Comparison of ENCODE assay signal across 8 mouse cellular contexts in genomic region chr3:53166001-53166400, GRCm38 (mm10).
DNase-seq lines count a peak whose midpoint lies in the region; ATAC-seq lines count a peak whose summit lies in the region.

No protein-coding gene starts in this region.

- no peak overlapping the region for H3K9ac ChIP-seq in embryonic facial prominence, embryonic 11.5 days (replicated peaks; ENCODE audit: low read length)
- H3K9ac ChIP-seq in hindbrain, embryonic 12.5 days: no peak overlapping the region
- H3K9ac ChIP-seq in lung, embryonic 15.5 days: no peak overlapping the region

- WGBS in embryonic facial prominence, embryonic 11.5 days: 22% methylated on average over 8 of the region's 8 CpGs
- WGBS in hindbrain, embryonic 12.5 days: 46% methylated on average over 8 of the region's 8 CpGs
- WGBS in lung, embryonic 15.5 days: 27% methylated on average over 8 of the region's 8 CpGs

- H3K27me3 ChIP-seq in embryonic facial prominence, embryonic 11.5 days (ENCODE audit: control insufficient read depth, insufficient read depth, low read length): no peaks in the 10 kb centered on the region
- H3K27me3 ChIP-seq in hindbrain, embryonic 12.5 days: no peaks in the 10 kb centered on the region
- no peaks in the 10 kb centered on the region for H3K27me3 ChIP-seq in lung, embryonic 15.5 days

- no peak overlapping the region for H3K27ac ChIP-seq in embryonic facial prominence, embryonic 11.5 days (replicated peaks; ENCODE audit: low read depth, low read length)
- peak overlapping the region; percentile 35; the same call in 1 of the 2 replicates for H3K27ac ChIP-seq in hindbrain, embryonic 12.5 days
- H3K27ac ChIP-seq in lung, embryonic 15.5 days: 0 out of 2 replicates have a peak overlapping the region, but pooled peaks have one; percentile 47

- no peaks in the 10 kb centered on the region for H3K9me3 ChIP-seq in embryonic facial prominence, embryonic 11.5 days (replicated peaks; ENCODE audit: control insufficient read depth, low read length)
- no peaks in the 10 kb centered on the region for H3K9me3 ChIP-seq in hindbrain, embryonic 12.5 days (replicated peaks)
- H3K9me3 ChIP-seq in lung, embryonic 15.5 days: no peaks in the 10 kb centered on the region

- H3K36me3 ChIP-seq in embryonic facial prominence, embryonic 11.5 days (replicated peaks; ENCODE audit: control insufficient read depth, insufficient read depth, low read depth, low read length): no peaks in the 10 kb centered on the region
- no peaks in the 10 kb centered on the region for H3K36me3 ChIP-seq in hindbrain, embryonic 12.5 days
- H3K36me3 ChIP-seq in lung, embryonic 15.5 days: no peaks in the 10 kb centered on the region

- intact Hi-C loops in gastrocnemius, postnatal 36 days (cut with DNase I): no loop called here

- H3K4me2 ChIP-seq in embryonic facial prominence, embryonic 11.5 days (ENCODE audit: low read depth, low read length): no peak overlapping the region
- H3K4me2 ChIP-seq in hindbrain, embryonic 12.5 days (replicated peaks): no peak overlapping the region
- peak overlapping the region; percentile 26; the same call in 1 of the 2 replicates for H3K4me2 ChIP-seq in lung, embryonic 15.5 days

- ATAC-seq in embryonic facial prominence, embryonic 11.5 days (replicated peaks; ENCODE audit: insufficient number of reproducible peaks, low FRiP score, low TSS enrichment, low read depth): no peak
- no peak for ATAC-seq in hindbrain, embryonic 12.5 days (ENCODE audit: low FRiP score)
- peak; percentile 81; the same call in 1 of the 2 replicates for ATAC-seq in lung, embryonic 15.5 days (ENCODE audit: borderline replicate concordance, extremely low read depth, low FRiP score, low TSS enrichment)

- DNase-seq in gastrocnemius, adult 18-20 months (ENCODE audit: low spot score): peak; percentile 25
- DNase-seq in gastrocnemius, postnatal 36 days: no peak
- peak; percentile 31 for DNase-seq in embryonic facial prominence, embryonic 11.5 days (ENCODE audit: low spot score)
- no peak for DNase-seq in right cerebral cortex, postnatal 10 days (ENCODE audit: low spot score in 2 of 2)
- no peak for DNase-seq in cerebellum, adult 8-10 months
- DNase-seq in urinary bladder, postnatal 4 days (ENCODE audit: low spot score in 2 of 2): no peak

- H3K4me1 ChIP-seq in embryonic facial prominence, embryonic 11.5 days (ENCODE audit: control insufficient read depth, insufficient read depth, low read length): no peaks in the 10 kb centered on the region
- H3K4me1 ChIP-seq in hindbrain, embryonic 12.5 days: peaks cover 4% of the 10 kb centered on the region
- peaks cover 19% of the 10 kb centered on the region for H3K4me1 ChIP-seq in lung, embryonic 15.5 days

- H3K4me3 ChIP-seq in embryonic facial prominence, embryonic 11.5 days (ENCODE audit: low read depth, low read length): no peak overlapping the region
- no peak overlapping the region for H3K4me3 ChIP-seq in hindbrain, embryonic 12.5 days
- H3K4me3 ChIP-seq in lung, embryonic 15.5 days: no peak overlapping the region

Comparison
In these comparisons a context has a peak if more than half of its experiments do, and no peak if none do; other contexts are left out.
1. DNase-seq: peak in gastrocnemius, adult 18-20 months (single experiment) and embryonic facial prominence, embryonic 11.5 days (single experiment); none in gastrocnemius, postnatal 36 days (0 of 2), right cerebral cortex, postnatal 10 days (0 of 2), cerebellum, adult 8-10 months (single experiment) and urinary bladder, postnatal 4 days (0 of 2).